Mouse (Mus musculus) megakaryocyte, embryonic 14.5 days (primary cell): ENCODE results near the gene Rnf208.

ENCODE experiments used
- FLI1 ChIP-seq: IDR thresholded peaks from 2 replicates; pipeline ENCODE4 v1.6.1; 2012; ENCODE audit warnings: low read length, inconsistent platforms, mixed read lengths
- GATA1 ChIP-seq: IDR thresholded peaks from 3 replicates; pipeline ENCODE4 v1.6.1; 2012; ENCODE audit warnings: mixed read lengths, low read length, inconsistent platforms, borderline replicate concordance

- no peak for TF ChIP-seq GATA1
- TF ChIP-seq FLI1: no peak
These were observed 16.8 kb downstream of the Rnf208 start for GRCm38 (mm10) chr2:25258887-25259286.
